Mouse (Mus musculus): ENCODE results near the gene Cbs. TPM values are rescaled to one million over a fixed set of nuclear protein-coding genes. Genes with fewer than 3 reads are reported as not detected.

Cbs gene
- 1.5 and 3.8 TPM in 2 replicates for polyA plus RNA-seq (2014; fragmentation: Nextera tagmentation; extraction: Ambion mirVana)

- ATAC-seq (ENCODE audit: insufficient number of reproducible peaks, low FRiP score, low TSS enrichment, low read depth) (peak; percentile 90), DNase-seq (ENCODE audit: low spot score) (peak; percentile 77)
- no peaks in the 10 kb centered on the region for H3K36me3 ChIP-seq (ENCODE audit: control insufficient read depth, insufficient read depth, low read length)
- no peak within 1 kb of the TSS for H3K27ac ChIP-seq (replicated peaks; ENCODE audit: low read depth, low read length)
- H3K4me1 ChIP-seq (ENCODE audit: control insufficient read depth, insufficient read depth, low read length): peaks cover 6% of the 10 kb centered on the region; the same call in 1 of the 2 replicates
- H3K4me2 ChIP-seq (ENCODE audit: low read depth, severe bottlenecking): peak within 1 kb of the TSS; percentile 93
- H3K9me3 ChIP-seq (ENCODE audit: control insufficient read depth, low read length): no peaks in the 10 kb centered on the region
- H3K9ac ChIP-seq (ENCODE audit: low read length): peak within 1 kb of the TSS; percentile 41
- peaks cover 26% of the 10 kb centered on the region for H3K27me3 ChIP-seq (ENCODE audit: control insufficient read depth, insufficient read depth, low read length)
- 1% methylated on average over 61 of the region's 61 CpGs for WGBS
- H3K4me3 ChIP-seq (ENCODE audit: low read depth, low read length): peak within 1 kb of the TSS; percentile 47
Observed at GRCm38 (mm10) chr17:31636942-31637811, at the start of gene Cbs. TSS of gene Cbs (minus strand) at chr17:31637238.

- no peaks in the 10 kb centered on the region for H3K9me3 ChIP-seq (ENCODE audit: control insufficient read depth, low read length)
- WGBS: 46% methylated on average over 3 of the region's 3 CpGs
- no peak overlapping the region for H3K4me2 ChIP-seq (ENCODE audit: low read depth, severe bottlenecking)
- no peak overlapping the region for H3K4me3 ChIP-seq (ENCODE audit: low read depth, low read length)
- DNase-seq (ENCODE audit: low spot score): peak; percentile 32
- no peaks in the 10 kb centered on the region for H3K36me3 ChIP-seq (ENCODE audit: control insufficient read depth, insufficient read depth, low read length)
- no peak overlapping the region; the same call in 1 of the 2 replicates for H3K9ac ChIP-seq (ENCODE audit: low read length)
- 0 out of 2 replicates have a peak, but pooled peaks have one; percentile 29 for ATAC-seq (ENCODE audit: insufficient number of reproducible peaks, low FRiP score, low TSS enrichment, low read depth)
- no peaks in the 10 kb centered on the region for H3K27me3 ChIP-seq (ENCODE audit: control insufficient read depth, insufficient read depth, low read length)
- H3K27ac ChIP-seq (replicated peaks; ENCODE audit: low read depth, low read length): no peak overlapping the region
- H3K4me1 ChIP-seq (ENCODE audit: control insufficient read depth, insufficient read depth, low read length): peaks cover 7% of the 10 kb centered on the region
Observed at GRCm38 (mm10) chr17:31686225-31686564, 49.2 kb upstream of the Cbs start.

GRCm38 (mm10) chr17:31685514-31686224 is 48.6 kb upstream of the Cbs start:
- Histone ChIP-seq H3K4me3 (ENCODE audit: low read depth, low read length) (no peak overlapping the region), H3K4me1 (ENCODE audit: control insufficient read depth, insufficient read depth, low read length) (peaks cover 7% of the 10 kb centered on the region), H3K27me3 (ENCODE audit: control insufficient read depth, insufficient read depth, low read length) (no peaks in the 10 kb centered on the region), H3K27ac (replicated peaks; ENCODE audit: low read depth, low read length) (no peak overlapping the region), H3K9me3 (ENCODE audit: control insufficient read depth, low read length) (no peaks in the 10 kb centered on the region), H3K4me2 (ENCODE audit: low read depth, severe bottlenecking) (peak overlapping the region; percentile 10; the same call in 1 of the 2 replicates), H3K36me3 (ENCODE audit: control insufficient read depth, insufficient read depth, low read length) (no peaks in the 10 kb centered on the region), H3K9ac (ENCODE audit: low read length) (no peak overlapping the region; the same call in 1 of the 2 replicates)
- WGBS: 19% methylated on average over 17 of the region's 17 CpGs
- DNase-seq (ENCODE audit: low spot score): peak; percentile 91
- peak; percentile 58; the same call in 1 of the 2 replicates for ATAC-seq (ENCODE audit: insufficient number of reproducible peaks, low FRiP score, low TSS enrichment, low read depth)

GRCm38 (mm10) chr17:31680450-31680849 is 43.4 kb upstream of the Cbs start:
- H3K36me3 ChIP-seq (ENCODE audit: control insufficient read depth, insufficient read depth, low read length): no peaks in the 10 kb centered on the region
- ATAC-seq (ENCODE audit: insufficient number of reproducible peaks, low FRiP score, low TSS enrichment, low read depth): no peak
- H3K9me3 ChIP-seq (ENCODE audit: control insufficient read depth, low read length): no peaks in the 10 kb centered on the region
- no peaks in the 10 kb centered on the region for H3K4me1 ChIP-seq (ENCODE audit: control insufficient read depth, insufficient read depth, low read length)
- H3K4me2 ChIP-seq (ENCODE audit: low read depth, severe bottlenecking): no peak overlapping the region
- no peak for DNase-seq (ENCODE audit: low spot score)
- no peaks in the 10 kb centered on the region for H3K27me3 ChIP-seq (ENCODE audit: control insufficient read depth, insufficient read depth, low read length)
- H3K9ac ChIP-seq (ENCODE audit: low read length): no peak overlapping the region
- WGBS: 86% methylated on average over 2 of the region's 2 CpGs
- H3K27ac ChIP-seq (replicated peaks; ENCODE audit: low read depth, low read length): no peak overlapping the region
- H3K4me3 ChIP-seq (ENCODE audit: low read depth, low read length): no peak overlapping the region

GRCm38 (mm10) chr17:31677507-31677906 is 40.5 kb upstream of the Cbs start, which contains the start of gene Cryaa:
TSS of gene Cryaa (plus strand) at chr17:31677807.
- H3K9ac ChIP-seq (ENCODE audit: low read length): no peak within 1 kb of the TSS
- H3K27ac ChIP-seq (replicated peaks; ENCODE audit: low read depth, low read length): no peak within 1 kb of the TSS
- DNase-seq (ENCODE audit: low spot score) (no peak), ATAC-seq (ENCODE audit: insufficient number of reproducible peaks, low FRiP score, low TSS enrichment, low read depth) (no peak)
- H3K4me1 ChIP-seq (ENCODE audit: control insufficient read depth, insufficient read depth, low read length): no peaks in the 10 kb centered on the region
- no peaks in the 10 kb centered on the region for H3K9me3 ChIP-seq (ENCODE audit: control insufficient read depth, low read length)
- WGBS: 77% methylated on average over 8 of the region's 8 CpGs
- H3K27me3 ChIP-seq (ENCODE audit: control insufficient read depth, insufficient read depth, low read length): no peaks in the 10 kb centered on the region
- H3K4me3 ChIP-seq (ENCODE audit: low read depth, low read length): no peak within 1 kb of the TSS
- H3K4me2 ChIP-seq (ENCODE audit: low read depth, severe bottlenecking): no peak within 1 kb of the TSS
- H3K36me3 ChIP-seq (ENCODE audit: control insufficient read depth, insufficient read depth, low read length): no peaks in the 10 kb centered on the region

DNA sequence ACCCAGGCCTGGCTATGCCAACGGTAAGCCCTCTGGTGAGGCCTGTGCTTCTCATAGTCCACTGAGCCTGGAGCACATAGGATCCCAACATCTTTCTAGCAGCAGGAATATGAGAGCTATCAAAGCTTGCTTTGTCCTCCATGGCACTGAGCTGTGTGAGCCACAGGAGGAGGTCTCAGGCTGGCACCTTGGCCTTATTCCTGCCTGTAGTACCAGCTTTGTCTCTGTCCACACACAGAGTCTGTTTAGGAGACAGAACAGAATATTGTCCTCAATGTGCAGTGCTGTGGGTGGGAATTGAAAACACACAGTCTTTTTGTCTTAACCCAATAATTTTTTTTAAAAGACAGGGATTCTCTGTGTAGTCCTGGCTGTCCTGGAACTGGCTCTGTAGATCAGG is 37.4 kb upstream of the Cbs start:
- no peaks in the 10 kb centered on the region for H3K4me1 ChIP-seq (ENCODE audit: control insufficient read depth, insufficient read depth, low read length)
- no peak overlapping the region for H3K9ac ChIP-seq (ENCODE audit: low read length)
- DNase-seq (ENCODE audit: low spot score): no peak
- H3K27me3 ChIP-seq (ENCODE audit: control insufficient read depth, insufficient read depth, low read length): no peaks in the 10 kb centered on the region
- no peaks in the 10 kb centered on the region for H3K36me3 ChIP-seq (ENCODE audit: control insufficient read depth, insufficient read depth, low read length)
- no peak overlapping the region for H3K4me2 ChIP-seq (ENCODE audit: low read depth, severe bottlenecking)
- 82% methylated on average over 1 of the region's 1 CpGs for WGBS
- no peaks in the 10 kb centered on the region for H3K9me3 ChIP-seq (ENCODE audit: control insufficient read depth, low read length)
- no peak overlapping the region for H3K27ac ChIP-seq (replicated peaks; ENCODE audit: low read depth, low read length)
- H3K4me3 ChIP-seq (ENCODE audit: low read depth, low read length): no peak overlapping the region
- no peak for ATAC-seq (ENCODE audit: insufficient number of reproducible peaks, low FRiP score, low TSS enrichment, low read depth)

DNA sequence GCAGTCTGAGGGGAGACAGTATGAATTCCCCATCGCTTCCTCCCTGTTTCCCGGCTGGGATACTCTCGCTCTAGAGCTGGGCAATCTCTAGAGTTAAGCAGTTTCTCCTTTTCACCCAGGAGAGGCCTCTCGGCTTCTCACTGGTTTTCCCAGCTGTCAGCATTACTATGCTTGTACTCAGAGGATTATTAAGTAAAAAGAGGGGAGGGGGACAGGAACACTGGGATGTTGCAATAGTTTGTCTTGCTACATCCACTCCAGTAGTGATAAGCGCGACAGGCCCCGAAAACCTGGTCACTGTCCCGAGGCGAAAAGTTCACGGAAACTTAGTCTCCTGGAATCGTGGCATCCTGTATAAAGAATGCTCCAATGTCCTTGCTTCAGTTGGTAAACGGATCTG is 35.2 kb upstream of the Cbs start:
- DNase-seq (ENCODE audit: low spot score): no peak
- H3K4me1 ChIP-seq (ENCODE audit: control insufficient read depth, insufficient read depth, low read length): no peaks in the 10 kb centered on the region
- no peak overlapping the region for H3K4me3 ChIP-seq (ENCODE audit: low read depth, low read length)
- no peaks in the 10 kb centered on the region for H3K9me3 ChIP-seq (ENCODE audit: control insufficient read depth, low read length)
- H3K27ac ChIP-seq (replicated peaks; ENCODE audit: low read depth, low read length): no peak overlapping the region
- 91% methylated on average over 12 of the region's 12 CpGs for WGBS
- H3K36me3 ChIP-seq (ENCODE audit: control insufficient read depth, insufficient read depth, low read length): no peaks in the 10 kb centered on the region
- H3K4me2 ChIP-seq (ENCODE audit: low read depth, severe bottlenecking): no peak overlapping the region
- H3K9ac ChIP-seq (ENCODE audit: low read length): no peak overlapping the region
- no peaks in the 10 kb centered on the region for H3K27me3 ChIP-seq (ENCODE audit: control insufficient read depth, insufficient read depth, low read length)
- ATAC-seq (ENCODE audit: insufficient number of reproducible peaks, low FRiP score, low TSS enrichment, low read depth): no peak

GRCm38 (mm10) chr17:31671698-31672097 is 34.7 kb upstream of the Cbs start:
- Histone ChIP-seq H3K4me1 (ENCODE audit: control insufficient read depth, insufficient read depth, low read length) (no peaks in the 10 kb centered on the region), H3K4me2 (ENCODE audit: low read depth, severe bottlenecking) (no peak overlapping the region), H3K36me3 (ENCODE audit: control insufficient read depth, insufficient read depth, low read length) (no peaks in the 10 kb centered on the region), H3K4me3 (ENCODE audit: low read depth, low read length) (no peak overlapping the region), H3K9ac (ENCODE audit: low read length) (no peak overlapping the region), H3K9me3 (ENCODE audit: control insufficient read depth, low read length) (no peaks in the 10 kb centered on the region), H3K27me3 (ENCODE audit: control insufficient read depth, insufficient read depth, low read length) (no peaks in the 10 kb centered on the region), H3K27ac (replicated peaks; ENCODE audit: low read depth, low read length) (no peak overlapping the region)
- DNase-seq (ENCODE audit: low spot score): no peak
- no peak for ATAC-seq (ENCODE audit: insufficient number of reproducible peaks, low FRiP score, low TSS enrichment, low read depth)
- 87% methylated on average over 8 of the region's 8 CpGs for WGBS

All from limb, embryonic 11.5 days (tissue).